Mouse (Mus musculus): Measurements from ENCODE around the gene Mpped1. TPM values are rescaled to one million over a fixed set of nuclear protein-coding genes. Genes with fewer than 3 reads are reported as not detected.

Gene Mpped1
- polyA plus RNA-seq, 1 experiment from 2014 or later: 39.2 TPM

DNA sequence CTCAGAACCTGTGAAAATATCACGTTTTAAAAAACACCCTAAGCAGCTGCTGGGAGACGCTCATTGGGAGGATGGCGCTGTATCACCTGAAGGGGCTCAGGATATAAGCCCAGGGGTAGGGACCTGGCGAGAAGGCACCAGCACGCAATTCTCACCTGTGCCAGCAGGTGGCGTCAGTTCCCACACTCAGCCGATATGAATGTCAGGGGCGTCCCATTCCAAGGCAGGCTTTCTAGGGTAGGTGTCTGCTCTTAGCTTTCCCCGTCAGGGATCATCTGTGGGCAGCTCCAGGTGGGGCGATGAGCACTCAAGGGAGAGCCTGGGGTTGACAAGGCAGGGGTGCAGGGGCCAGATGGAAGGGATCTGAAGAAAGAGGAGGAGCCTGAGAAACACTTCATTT lies 18.6 kb upstream of the Mpped1 start:
- Histone ChIP-seq H3K4me3 (ENCODE audit: low read depth, low read length) (no peak overlapping the region), H3K27ac (ENCODE audit: low read depth, low read length) (no peak overlapping the region), H3K36me3 (ENCODE audit: control insufficient read depth, insufficient read depth, low read length) (no peaks in the 10 kb centered on the region), H3K4me1 (replicated peaks; ENCODE audit: control insufficient read depth, insufficient read depth, low read length) (peaks cover 10% of the 10 kb centered on the region), H3K4me2 (ENCODE audit: low read depth, low read length, severe bottlenecking) (no peak overlapping the region), H3K9ac (ENCODE audit: low read length) (no peak overlapping the region), H3K27me3 (ENCODE audit: control insufficient read depth, insufficient read depth, low read length) (0 out of 2 replicates have a peak, but pooled peaks cover 2% of the 10 kb centered on the region), H3K9me3 (ENCODE audit: control insufficient read depth, low read length) (no peaks in the 10 kb centered on the region)
- 3% methylated on average over 10 of the region's 10 CpGs for whole genome bisulfite sequencing
- ATAC-seq (replicated peaks; ENCODE audit: low FRiP score) (no peak), DNase-seq (ENCODE audit: low spot score) (peak; percentile 90)

DNA sequence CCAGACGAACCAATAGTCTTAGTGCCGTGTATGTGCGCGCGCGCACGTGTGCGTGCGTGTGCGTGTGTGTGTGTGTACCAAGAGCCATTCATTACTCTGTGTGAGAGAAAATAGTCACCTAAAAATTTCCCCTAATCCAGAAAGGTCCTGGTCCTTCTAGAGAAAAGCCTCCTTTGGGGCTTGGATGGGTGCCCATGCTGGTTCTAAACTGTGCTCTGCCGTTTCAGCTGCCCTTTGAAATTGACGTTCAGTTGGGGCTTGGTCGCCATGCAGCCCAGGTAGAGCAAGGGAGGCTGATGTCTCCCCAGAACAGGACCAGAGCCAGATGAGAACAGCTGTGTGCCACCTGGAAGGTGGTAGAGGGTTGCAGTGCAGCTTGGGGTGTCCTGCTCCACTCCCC lies 17.8 kb upstream of the Mpped1 start:
- Histone ChIP-seq H3K36me3 (ENCODE audit: control insufficient read depth, insufficient read depth, low read length) (no peaks in the 10 kb centered on the region), H3K4me3 (ENCODE audit: low read depth, low read length) (no peak overlapping the region), H3K27ac (ENCODE audit: low read depth, low read length) (no peak overlapping the region), H3K4me1 (replicated peaks; ENCODE audit: control insufficient read depth, insufficient read depth, low read length) (peaks cover 15% of the 10 kb centered on the region), H3K4me2 (ENCODE audit: low read depth, low read length, severe bottlenecking) (no peak overlapping the region), H3K9me3 (ENCODE audit: control insufficient read depth, low read length) (no peaks in the 10 kb centered on the region), H3K27me3 (ENCODE audit: control insufficient read depth, insufficient read depth, low read length) (0 out of 2 replicates have a peak, but pooled peaks cover under 1% of the 10 kb centered on the region), H3K9ac (ENCODE audit: low read length) (no peak overlapping the region)
- WGBS: 90% methylated on average over 13 of the region's 13 CpGs
- no peak for DNase-seq (ENCODE audit: low spot score)
- ATAC-seq (replicated peaks; ENCODE audit: low FRiP score): no peak

- H3K9me3 ChIP-seq (ENCODE audit: control insufficient read depth, low read length): no peaks in the 10 kb centered on the region
- H3K4me2 ChIP-seq (ENCODE audit: low read depth, low read length, severe bottlenecking): no peak overlapping the region
- peak; percentile 95 for DNase-seq (ENCODE audit: low spot score)
- H3K9ac ChIP-seq (ENCODE audit: low read length): no peak overlapping the region
- peak overlapping the region; percentile 20; the same call in 1 of the 2 replicates for H3K27ac ChIP-seq (ENCODE audit: low read depth, low read length)
- peaks cover 15% of the 10 kb centered on the region for H3K4me1 ChIP-seq (replicated peaks; ENCODE audit: control insufficient read depth, insufficient read depth, low read length)
- H3K36me3 ChIP-seq (ENCODE audit: control insufficient read depth, insufficient read depth, low read length): no peaks in the 10 kb centered on the region
- no peaks in the 10 kb centered on the region for H3K27me3 ChIP-seq (ENCODE audit: control insufficient read depth, insufficient read depth, low read length)
- peak; percentile 90 for ATAC-seq (replicated peaks; ENCODE audit: low FRiP score)
- WGBS: 5% methylated on average over 6 of the region's 6 CpGs
- H3K4me3 ChIP-seq (ENCODE audit: low read depth, low read length): no peak overlapping the region
Measured at GRCm38 (mm10) chr15:83765388-83766029, 13.8 kb upstream of the Mpped1 start.

DNA sequence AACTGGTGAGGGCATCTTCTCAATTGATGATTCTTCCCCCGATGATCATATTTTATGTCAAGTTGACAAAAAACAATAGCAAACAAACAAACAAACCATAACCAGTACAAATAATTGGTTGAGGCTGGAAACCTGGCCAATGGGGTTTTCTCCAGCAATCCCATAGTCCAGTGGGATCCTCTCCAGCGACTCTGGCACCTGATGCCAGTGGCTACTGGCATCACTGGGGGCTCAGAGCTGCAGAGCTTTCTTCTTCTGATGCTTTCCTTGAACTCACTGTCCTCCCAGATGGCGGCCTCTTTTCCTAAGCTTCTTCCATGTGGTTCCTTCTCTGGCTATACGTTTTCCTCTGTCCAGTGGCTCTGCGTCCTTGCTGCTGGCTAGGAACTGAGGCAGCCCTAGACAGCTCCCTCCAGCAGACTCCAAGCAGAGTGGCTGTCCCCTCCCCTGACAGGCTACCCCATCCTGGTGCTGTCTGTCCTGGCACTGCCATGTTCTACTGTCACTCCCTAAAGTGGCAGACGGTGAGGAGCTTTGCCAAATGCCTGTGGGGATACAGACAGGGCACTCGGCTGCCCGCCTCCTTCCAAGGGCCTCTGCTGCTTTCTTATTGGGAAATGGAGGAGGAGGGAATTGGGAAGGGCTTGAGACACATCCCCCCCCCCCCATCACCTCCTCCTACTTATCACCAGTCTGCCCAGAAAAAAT lies 7.8 kb upstream of the Mpped1 start:
- no peak for DNase-seq (ENCODE audit: low spot score)
- no peak overlapping the region for H3K4me3 ChIP-seq (ENCODE audit: low read depth, low read length)

DNA sequence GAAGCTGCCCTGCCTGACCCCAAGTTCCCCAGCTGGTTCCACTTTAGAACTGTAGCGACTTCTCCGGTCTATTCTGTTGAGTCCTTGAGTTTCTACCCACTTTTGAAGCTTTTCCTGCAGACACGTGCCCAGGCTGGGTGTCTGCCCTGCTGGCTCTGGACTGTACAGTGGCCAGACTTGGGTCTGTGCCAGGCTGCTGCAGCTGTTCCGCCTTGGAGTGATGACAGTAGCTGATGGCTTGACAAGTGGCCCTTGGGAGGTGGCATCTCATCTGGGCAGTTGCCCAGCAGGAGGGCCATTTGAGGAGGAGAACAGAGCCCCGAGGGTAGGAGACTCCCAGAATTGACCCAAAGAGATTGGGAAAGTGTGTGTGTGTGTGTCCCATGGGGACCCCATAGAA lies 6.8 kb upstream of the Mpped1 start:
- H3K36me3 ChIP-seq (ENCODE audit: control insufficient read depth, insufficient read depth, low read length): no peaks in the 10 kb centered on the region
- no peaks in the 10 kb centered on the region for H3K9me3 ChIP-seq (ENCODE audit: control insufficient read depth, low read length)
- H3K4me3 ChIP-seq (ENCODE audit: low read depth, low read length): no peak overlapping the region
- no peak overlapping the region for H3K27ac ChIP-seq (ENCODE audit: low read depth, low read length)
- H3K4me1 ChIP-seq (replicated peaks; ENCODE audit: control insufficient read depth, insufficient read depth, low read length): no peaks in the 10 kb centered on the region
- no peak overlapping the region for H3K9ac ChIP-seq (ENCODE audit: low read length)
- no peak for ATAC-seq (replicated peaks; ENCODE audit: low FRiP score)
- H3K27me3 ChIP-seq (ENCODE audit: control insufficient read depth, insufficient read depth, low read length): no peaks in the 10 kb centered on the region
- WGBS: 74% methylated on average over 5 of the region's 5 CpGs
- DNase-seq (ENCODE audit: low spot score): no peak
- no peak overlapping the region for H3K4me2 ChIP-seq (ENCODE audit: low read depth, low read length, severe bottlenecking)

More for the DNA sequence above, 7.8 kb upstream of the Mpped1 start:
- H3K4me2 ChIP-seq (ENCODE audit: low read depth, low read length, severe bottlenecking): no peak overlapping the region
- no peak overlapping the region for H3K27ac ChIP-seq (ENCODE audit: low read depth, low read length)
- no peak overlapping the region for H3K9ac ChIP-seq (ENCODE audit: low read length)
- no peaks in the 10 kb centered on the region for H3K27me3 ChIP-seq (ENCODE audit: control insufficient read depth, insufficient read depth, low read length)
- H3K9me3 ChIP-seq (ENCODE audit: control insufficient read depth, low read length): no peaks in the 10 kb centered on the region
- no peaks in the 10 kb centered on the region for H3K36me3 ChIP-seq (ENCODE audit: control insufficient read depth, insufficient read depth, low read length)
- peaks cover 2% of the 10 kb centered on the region; the same call in 1 of the 2 replicates for H3K4me1 ChIP-seq (replicated peaks; ENCODE audit: control insufficient read depth, insufficient read depth, low read length)
- ATAC-seq (replicated peaks; ENCODE audit: low FRiP score): no peak
- 84% methylated on average over 8 of the region's 8 CpGs for WGBS

GRCm38 (mm10) chr15:83772953-83773352 lies 6.3 kb upstream of the Mpped1 start:
- Histone ChIP-seq H3K4me2 (ENCODE audit: low read depth, low read length, severe bottlenecking) (no peak overlapping the region), H3K4me3 (ENCODE audit: low read depth, low read length) (no peak overlapping the region), H3K9ac (ENCODE audit: low read length) (no peak overlapping the region), H3K27ac (ENCODE audit: low read depth, low read length) (no peak overlapping the region), H3K27me3 (ENCODE audit: control insufficient read depth, insufficient read depth, low read length) (no peaks in the 10 kb centered on the region), H3K36me3 (ENCODE audit: control insufficient read depth, insufficient read depth, low read length) (no peaks in the 10 kb centered on the region), H3K4me1 (replicated peaks; ENCODE audit: control insufficient read depth, insufficient read depth, low read length) (no peaks in the 10 kb centered on the region), H3K9me3 (ENCODE audit: control insufficient read depth, low read length) (no peaks in the 10 kb centered on the region)
- ATAC-seq (replicated peaks; ENCODE audit: low FRiP score): no peak
- DNase-seq (ENCODE audit: low spot score): no peak
- WGBS: 89% methylated on average over 4 of the region's 4 CpGs

- H3K4me2 ChIP-seq (ENCODE audit: low read depth, low read length, severe bottlenecking): no peak overlapping the region
- H3K9me3 ChIP-seq (ENCODE audit: control insufficient read depth, low read length): no peaks in the 10 kb centered on the region
- DNase-seq (ENCODE audit: low spot score) (no peak), ATAC-seq (replicated peaks; ENCODE audit: low FRiP score) (no peak)
- peaks cover 3% of the 10 kb centered on the region; the same call in 1 of the 2 replicates for H3K27me3 ChIP-seq (ENCODE audit: control insufficient read depth, insufficient read depth, low read length)
- no peaks in the 10 kb centered on the region; the same call in 1 of the 2 replicates for H3K4me1 ChIP-seq (replicated peaks; ENCODE audit: control insufficient read depth, insufficient read depth, low read length)
- no peak overlapping the region for H3K27ac ChIP-seq (ENCODE audit: low read depth, low read length)
- no peak overlapping the region for H3K9ac ChIP-seq (ENCODE audit: low read length)
- WGBS: 68% methylated on average over 4 of the region's 4 CpGs
- H3K36me3 ChIP-seq (ENCODE audit: control insufficient read depth, insufficient read depth, low read length): no peaks in the 10 kb centered on the region
- no peak overlapping the region for H3K4me3 ChIP-seq (ENCODE audit: low read depth, low read length)
Measured at GRCm38 (mm10) chr15:83774922-83775321, 4.3 kb upstream of the Mpped1 start.

DNA sequence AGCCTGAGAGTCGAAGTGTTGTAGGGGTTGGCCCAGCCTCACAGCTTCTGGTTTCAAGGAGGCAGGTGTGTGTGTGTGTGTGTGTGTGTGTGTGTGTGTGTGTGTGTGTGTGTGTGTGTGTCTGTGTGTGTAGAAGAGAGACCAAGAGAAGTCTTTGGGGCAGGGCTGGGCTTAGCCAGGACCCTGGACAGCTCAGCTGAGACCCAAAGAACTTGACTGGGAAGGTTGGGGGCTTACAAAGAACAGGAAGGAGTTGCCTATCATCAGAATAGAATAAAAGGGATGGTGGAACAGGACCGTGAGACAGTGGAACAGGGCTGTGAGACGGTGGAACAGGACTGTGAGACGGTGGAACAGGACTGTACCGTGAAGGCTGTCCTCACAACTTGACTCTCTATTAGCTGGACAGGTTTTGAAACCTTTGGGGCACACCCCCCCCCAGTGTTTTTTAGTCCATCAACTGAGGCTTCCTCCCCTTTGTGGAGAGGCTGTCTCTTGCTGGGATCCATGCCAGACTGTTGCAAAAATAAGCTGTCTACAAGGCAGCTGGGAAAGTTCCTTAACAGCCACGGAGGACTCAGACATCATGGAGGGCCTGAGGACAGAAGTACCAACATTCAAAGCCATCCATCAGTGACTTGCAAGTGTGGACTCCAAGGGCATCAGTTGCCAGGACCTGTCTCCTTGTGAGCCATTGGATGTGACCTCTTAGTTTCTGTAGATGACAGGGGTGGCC lies 2.8 kb upstream of the Mpped1 start:
- H3K4me3 ChIP-seq (ENCODE audit: low read depth, low read length): no peak overlapping the region
- WGBS: 80% methylated on average over 6 of the region's 6 CpGs
- no peak overlapping the region for H3K4me2 ChIP-seq (ENCODE audit: low read depth, low read length, severe bottlenecking)
- no peak overlapping the region for H3K9ac ChIP-seq (ENCODE audit: low read length)
- no peaks in the 10 kb centered on the region for H3K36me3 ChIP-seq (ENCODE audit: control insufficient read depth, insufficient read depth, low read length)
- peaks cover 10% of the 10 kb centered on the region; the same call in 1 of the 2 replicates for H3K4me1 ChIP-seq (replicated peaks; ENCODE audit: control insufficient read depth, insufficient read depth, low read length)
- DNase-seq (ENCODE audit: low spot score): no peak
- H3K9me3 ChIP-seq (ENCODE audit: control insufficient read depth, low read length): no peaks in the 10 kb centered on the region
- H3K27ac ChIP-seq (ENCODE audit: low read depth, low read length): no peak overlapping the region
- peaks cover 3% of the 10 kb centered on the region; the same call in 1 of the 2 replicates for H3K27me3 ChIP-seq (ENCODE audit: control insufficient read depth, insufficient read depth, low read length)
- ATAC-seq (replicated peaks; ENCODE audit: low FRiP score): no peak
